Mouse (Mus musculus): ENCODE data around the gene Cdkl5.

DNA sequence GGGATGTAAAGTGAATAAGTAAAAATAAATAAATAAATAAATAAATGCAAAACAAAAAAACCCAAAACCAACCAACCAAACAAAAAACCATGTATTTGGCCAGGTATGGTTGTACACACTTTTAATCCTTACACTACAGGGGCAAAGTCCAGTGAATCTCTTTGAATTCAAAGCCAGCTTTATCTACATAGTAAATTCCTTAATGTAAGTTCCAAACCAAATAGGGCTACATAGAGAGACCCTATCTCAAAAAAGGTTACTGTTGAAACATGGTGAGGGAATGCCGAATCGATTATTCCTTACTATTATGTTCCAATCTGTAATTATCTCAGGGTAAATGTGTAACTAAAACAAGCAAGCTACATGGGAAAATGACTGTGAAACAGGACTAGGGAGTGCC, 93.4 kb downstream of the Cdkl5 start:
- TF ChIP-seq CTCF (IDR thresholded peaks at IDR 0.05; ENCODE audit: low read depth) (no peak), EP300 (IDR thresholded peaks at IDR 0.05; ENCODE audit: low read depth) (no peak)

Data from heart, postnatal 0 days (tissue).